Mouse (Mus musculus) retina, postnatal 7 days (tissue): ENCODE data around the gene Fam214a.

Experiments used
- DNase-seq: peaks from one replicate; pipeline ENCODE4 v3.0.0-alpha.2; 2012; ENCODE audit warnings: low read depth, low spot score

Fam214a gene

GRCm38 (mm10) chr9:74951491-74951890, 1.2 kb upstream of the Fam214a start:
- DNase-seq: no peak

GRCm38 (mm10) chr9:74952106-74952505, 578 bp upstream of the Fam214a start:
- no peak for DNase-seq

- no peak for DNase-seq
These were observed 728 bp downstream of the Fam214a start for GRCm38 (mm10) chr9:74953265-74953958.

- DNase-seq: no peak
These were observed 1.2 kb downstream of the Fam214a start for GRCm38 (mm10) chr9:74953959-74954279.

GRCm38 (mm10) chr9:74954387-74954786, 1.7 kb downstream of the Fam214a start:
- no peak for DNase-seq

- DNase-seq: no peak
These were observed 7.9 kb downstream of the Fam214a start for GRCm38 (mm10) chr9:74960630-74961029.

GRCm38 (mm10) chr9:74961073-74961575, 8.4 kb downstream of the Fam214a start:
- no peak for DNase-seq

GRCm38 (mm10) chr9:74963953-74964352, 11.3 kb downstream of the Fam214a start:
- DNase-seq: no peak

GRCm38 (mm10) chr9:74964866-74965384, 12.2 kb downstream of the Fam214a start:
- DNase-seq: no peak

- no peak for DNase-seq
These were observed 13.5 kb downstream of the Fam214a start for GRCm38 (mm10) chr9:74966200-74966599.

GRCm38 (mm10) chr9:74968647-74969428, 16.2 kb downstream of the Fam214a start:
- DNase-seq: no peak

GRCm38 (mm10) chr9:74970591-74970990, 17.9 kb downstream of the Fam214a start:
- no peak for DNase-seq

GRCm38 (mm10) chr9:74971191-74971976, 18.7 kb downstream of the Fam214a start:
- no peak for DNase-seq

GRCm38 (mm10) chr9:74972736-74973135, 20.1 kb downstream of the Fam214a start:
- DNase-seq: no peak

- DNase-seq: no peak
These were observed 20.5 kb downstream of the Fam214a start for GRCm38 (mm10) chr9:74973154-74973553.

GRCm38 (mm10) chr9:74974758-74975157, 22.1 kb downstream of the Fam214a start:
- no peak for DNase-seq

GRCm38 (mm10) chr9:74975416-74975815, 22.7 kb downstream of the Fam214a start:
- DNase-seq: no peak

- peak; percentile 70 for DNase-seq
These were observed 23.4 kb downstream of the Fam214a start for GRCm38 (mm10) chr9:74975911-74976563.

- no peak for DNase-seq
These were observed 24.6 kb downstream of the Fam214a start for GRCm38 (mm10) chr9:74977251-74977650.

- no peak for DNase-seq
These were observed 25.3 kb downstream of the Fam214a start for GRCm38 (mm10) chr9:74977962-74978361.

GRCm38 (mm10) chr9:74978868-74979267, 26.2 kb downstream of the Fam214a start:
- DNase-seq: no peak
